Mouse (Mus musculus) ES-E14 (cell line): Measurements from ENCODE around the gene Gna12. TPM values are rescaled to one million over a fixed set of nuclear protein-coding genes. Genes with fewer than 3 reads are reported as not detected.

Experiments used
- DNase-seq: peaks from one replicate; pipeline ENCODE4 v3.0.0-alpha.2; 2013; ENCODE audit warnings: low read depth, low spot score
- H3K27ac ChIP-seq: 2 replicates; pipeline ENCODE4 v1.5.1; 2012; ENCODE audit warnings: low read depth, mild to moderate bottlenecking, low read length, moderate library complexity, mixed read lengths; ENCODE audit not compliant: poor library complexity, insufficient read depth, severe bottlenecking
- H3K36me3 ChIP-seq: 2 replicates; pipeline ENCODE4 v1.6.1; 2012; ENCODE audit warnings: mild to moderate bottlenecking, low read length, moderate library complexity, mixed read lengths; ENCODE audit not compliant: control insufficient read depth, poor library complexity, insufficient read depth, severe bottlenecking
- H3K4me1 ChIP-seq, 2 experiments: fragments of 150-350 bp in 1 of 2; sonication (generic) in 1 of 2; 2 replicates each; pipeline ENCODE4 v1.6.1; 2012; ENCODE audit warnings: low read length in 2 of 2, mild to moderate bottlenecking in 1 of 2, mixed read lengths in 1 of 2; ENCODE audit not compliant: control insufficient read depth in 2 of 2, insufficient read depth in 2 of 2, poor library complexity in 1 of 2
- H3K4me3 ChIP-seq, 2 experiments: fragments of 150-350 bp in 1 of 2; sonication (generic) in 1 of 2; 2 replicates each; pipeline ENCODE4 v1.5.1; 2012; ENCODE audit warnings: low read length in 2 of 2, low read depth in 1 of 2, mild to moderate bottlenecking in 1 of 2, mixed read lengths in 1 of 2; ENCODE audit not compliant: insufficient read depth in 1 of 2, poor library complexity in 1 of 2, severe bottlenecking in 1 of 2
- H3K9ac ChIP-seq: 2 replicates; pipeline ENCODE4 v1.6.1; 2012; ENCODE audit warnings: low read depth, mild to moderate bottlenecking, low read length, mixed read lengths; ENCODE audit not compliant: poor library complexity, insufficient read depth, severe bottlenecking
- H3K9me3 ChIP-seq: fragments of 150-350 bp; sonication (generic); 2 replicates; pipeline ENCODE4 v1.6.1; 2012; ENCODE audit warnings: low read depth, mild to moderate bottlenecking, low read length; ENCODE audit not compliant: control insufficient read depth, insufficient read depth
- CHD2 ChIP-seq: IDR thresholded peaks from 2 replicates; pipeline ENCODE4 v1.6.1; 2014; ENCODE audit warnings: mild to moderate bottlenecking, low read depth, low read length, inconsistent platforms
- HCFC1 ChIP-seq: IDR thresholded peaks from 2 replicates; pipeline ENCODE4 v1.6.1; 2012; ENCODE audit warnings: low read length, inconsistent platforms, borderline replicate concordance; ENCODE audit not compliant: insufficient read depth
- MAFK ChIP-seq: IDR thresholded peaks from 2 replicates; pipeline ENCODE4 v1.6.1; 2014; ENCODE audit warnings: mild to moderate bottlenecking, low read depth, low read length, inconsistent platforms; ENCODE audit not compliant: insufficient read depth
- ZC3H11A ChIP-seq: IDR thresholded peaks from 2 replicates; pipeline ENCODE4 v1.6.1; 2012; ENCODE audit warnings: low read depth, mild to moderate bottlenecking, inconsistent platforms, low read length, borderline replicate concordance
- ZNF384 ChIP-seq: IDR thresholded peaks from 2 replicates; pipeline ENCODE4 v1.6.1; 2012; ENCODE audit warnings: low read depth, low read length, inconsistent platforms
- in situ Hi-C, 2 experiments: fragments of 600-800 bp; cut with MboI; formaldehyde crosslinking; loops; one replicate each; pipeline ENCODE4 v1.15.1; 2025; ENCODE audit warnings: low sequenced_read_pairs in 2 of 2, inconsistent platforms in 1 of 2; ENCODE audit not compliant: unreplicated experiment in 2 of 2
- total RNA-seq: library from RNA; depleted of rRNA; stranded (reverse); fragments of 300-350 nt; gene quantifications from 2 replicates; pipeline ENCODE4 v1.2.3, GENCODE M21; 2012

Gna12 gene
- total RNA-seq, 1 experiment: 50.4 TPM

- Histone ChIP-seq H3K4me1 (peaks cover 0 to 4% of the 10 kb centered on the region in 2 experiments; a peak in 1 of 4 replicates), H3K36me3 (peaks cover 3% of the 10 kb centered on the region; the same call in 1 of the 2 replicates), H3K9ac (no peak overlapping the region), H3K27ac (no peak overlapping the region), H3K4me3 (no peak overlapping the region), H3K9me3 (no peaks in the 10 kb centered on the region)
- no peak for DNase-seq
- in situ Hi-C loops: no loop called here
- no peak for TF ChIP-seq HCFC1
- TF ChIP-seq MAFK: no peak
- no peak for TF ChIP-seq ZNF384
- no peak for TF ChIP-seq ZC3H11A
- TF ChIP-seq CHD2: no peak
Observed at GRCm38 (mm10) chr5:140752041-140752440, 78.2 kb downstream of the Gna12 start.

- H3K36me3 ChIP-seq: peaks cover 3% of the 10 kb centered on the region; the same call in 1 of the 2 replicates
- no peak overlapping the region for H3K9ac ChIP-seq
- no peaks in the 10 kb centered on the region for H3K9me3 ChIP-seq
- peaks cover 0 to 4% of the 10 kb centered on the region in 2 experiments; a peak in 1 of 4 replicates for H3K4me1 ChIP-seq
- peak; percentile 86 for TF ChIP-seq ZNF384
- no peak for TF ChIP-seq MAFK
- H3K4me3 ChIP-seq: no peak overlapping the region
- in situ Hi-C loops: no loop called here
- H3K27ac ChIP-seq: no peak overlapping the region
- no peak for DNase-seq
Observed at GRCm38 (mm10) chr5:140750925-140751324, 79.3 kb downstream of the Gna12 start.

- TF ChIP-seq HCFC1 (no peak), ZC3H11A (no peak; the same call in 1 of the 2 replicates), CHD2 (no peak), ZNF384 (no peak), MAFK (no peak)
- H3K36me3 ChIP-seq: peaks cover 3% of the 10 kb centered on the region; the same call in 1 of the 2 replicates
- in situ Hi-C loops: no loop called here
- no peak overlapping the region for H3K27ac ChIP-seq
- H3K9ac ChIP-seq: peak overlapping the region; percentile 57; the same call in 1 of the 2 replicates
- peak overlapping the region; percentile 54; a peak in 3 of 4 replicates for H3K4me3 ChIP-seq
- no peak for DNase-seq
- H3K9me3 ChIP-seq: no peaks in the 10 kb centered on the region
- H3K4me1 ChIP-seq: peaks cover 0 to 7% of the 10 kb centered on the region in 2 experiments; a peak in 2 of 4 replicates
Observed at GRCm38 (mm10) chr5:140749062-140749875, 81.0 kb downstream of the Gna12 start.

- no peaks in the 10 kb centered on the region for H3K9me3 ChIP-seq
- in situ Hi-C loops: no loop called here
- TF ChIP-seq ZC3H11A (no peak), HCFC1 (no peak), ZNF384 (no peak), CHD2 (no peak), MAFK (no peak)
- peaks cover 0 to 7% of the 10 kb centered on the region in 2 experiments; a peak in 2 of 4 replicates for H3K4me1 ChIP-seq
- no peak overlapping the region for H3K9ac ChIP-seq
- H3K36me3 ChIP-seq: peaks cover 3% of the 10 kb centered on the region; the same call in 1 of the 2 replicates
- H3K4me3 ChIP-seq: no peak overlapping the region
- H3K27ac ChIP-seq: no peak overlapping the region
- DNase-seq: no peak
Observed at GRCm38 (mm10) chr5:140748425-140748824, 81.8 kb downstream of the Gna12 start.
